Mouse (Mus musculus) left cerebral cortex, postnatal 25 days (tissue): ENCODE results near the gene Pdcd1. TPM values are rescaled to one million over a fixed set of nuclear protein-coding genes. Genes with fewer than 3 reads are reported as not detected.
"Not testable (repeated sequence)": the region's sequence is repeated elsewhere in the genome, so short reads cannot be mapped to it uniquely, and the experiment has no call there.

Source experiments
- DNase-seq, 2 experiments: peaks; one replicate each; pipeline ENCODE4 v3.0.0; 2022; ENCODE audit warnings: low spot score in 2 of 2, mixed read lengths in 1 of 2
- intact Hi-C: fragments of 180-260 bp; cut with DNase I; formaldehyde crosslinking; loops from one replicate; pipeline ENCODE4 v1.15.1; 2025
- total RNA-seq, 2 experiments: library from RNA; stranded (reverse); gene quantifications; 2 replicates each; pipeline ENCODE4 v1.2.3; 2021

Gene Pdcd1
- under 1 TPM in 1 of 2 experiments, not detected in 1; 0.18 TPM for total RNA-seq

DNA sequence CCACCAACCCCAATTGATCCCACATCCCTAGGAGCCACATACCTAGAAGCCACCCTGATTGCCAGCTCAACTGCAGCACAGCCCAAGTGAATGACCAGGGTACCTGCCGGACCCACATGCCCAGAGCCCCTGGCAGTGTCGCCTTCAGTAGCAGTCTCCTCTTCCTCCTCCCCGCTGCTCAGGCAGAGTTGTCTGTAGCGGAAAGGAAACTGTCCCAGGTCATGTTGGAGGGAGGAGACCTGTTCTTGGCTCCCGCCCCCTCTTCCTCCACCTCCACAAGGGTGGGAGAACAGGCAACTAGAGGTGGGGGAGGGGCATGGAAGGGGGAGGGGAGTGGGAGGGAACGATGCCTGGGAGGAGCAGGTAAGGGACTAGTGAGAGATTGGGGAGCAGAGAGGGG lies at the start of gene Pdcd1:
Gene Pdcd1 (minus strand): TSS at position 181 of the 400 bp plus-strand sequence.
- intact Hi-C loops: no loop called here
- DNase-seq: no peak

GRCm38 (mm10) chr1:94091788-94092187 lies 39.4 kb upstream of the Pdcd1 start:
- intact Hi-C loops: no loop called here
- no peak for DNase-seq

DNA sequence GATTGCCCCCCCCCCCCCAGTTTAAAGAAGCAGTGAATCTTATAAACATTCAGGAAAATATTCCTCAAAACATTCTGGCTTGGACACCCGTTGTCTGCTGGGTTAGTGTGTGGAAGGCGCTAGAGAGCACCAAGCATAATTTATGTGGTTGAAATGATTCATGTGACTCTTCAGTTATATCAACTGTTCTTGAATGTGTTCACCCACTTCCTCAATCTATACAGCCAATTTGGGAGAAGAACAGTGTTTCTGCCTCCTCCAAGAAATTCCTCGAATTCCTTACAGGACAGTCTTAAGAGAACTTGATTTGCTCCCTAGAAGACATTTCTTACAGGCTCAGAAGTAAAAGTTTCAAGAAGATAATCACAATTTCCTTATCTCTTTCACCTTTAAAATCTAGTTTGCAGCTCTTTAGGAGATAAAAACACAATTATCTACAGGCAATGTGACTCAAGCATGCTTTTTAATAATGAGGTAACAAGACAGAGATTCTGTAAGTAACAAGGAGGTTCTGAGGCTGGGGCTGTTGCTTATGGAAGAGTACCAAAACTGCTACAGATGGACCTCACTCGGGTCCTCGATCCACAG lies 34.1 kb upstream of the Pdcd1 start:
- no peak for DNase-seq
- intact Hi-C loops: no loop called here

- intact Hi-C loops: no loop called here
- DNase-seq: no peak
Observed at GRCm38 (mm10) chr1:94085324-94086105, 33.2 kb upstream of the Pdcd1 start.

DNA sequence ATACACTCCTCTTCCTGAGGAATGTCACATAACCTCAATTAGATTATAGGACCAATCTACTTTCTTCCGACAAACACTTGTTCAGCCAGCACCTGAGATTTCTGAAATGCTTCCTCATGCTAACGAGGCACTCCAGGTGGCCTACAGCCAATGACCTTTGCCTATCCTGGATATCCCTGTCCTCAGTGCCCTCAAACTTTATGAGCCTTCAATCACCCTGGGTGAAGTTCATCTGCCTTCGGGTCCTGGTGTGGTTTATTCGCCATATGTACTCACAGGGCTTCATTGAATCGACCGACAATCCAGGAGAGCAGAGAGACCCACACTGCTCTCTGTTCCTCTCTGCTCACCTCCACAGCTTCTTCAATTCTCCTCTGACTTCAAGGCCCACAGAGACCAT lies 29.4 kb upstream of the Pdcd1 start:
- no peak for DNase-seq
- intact Hi-C loops: no loop called here

DNA sequence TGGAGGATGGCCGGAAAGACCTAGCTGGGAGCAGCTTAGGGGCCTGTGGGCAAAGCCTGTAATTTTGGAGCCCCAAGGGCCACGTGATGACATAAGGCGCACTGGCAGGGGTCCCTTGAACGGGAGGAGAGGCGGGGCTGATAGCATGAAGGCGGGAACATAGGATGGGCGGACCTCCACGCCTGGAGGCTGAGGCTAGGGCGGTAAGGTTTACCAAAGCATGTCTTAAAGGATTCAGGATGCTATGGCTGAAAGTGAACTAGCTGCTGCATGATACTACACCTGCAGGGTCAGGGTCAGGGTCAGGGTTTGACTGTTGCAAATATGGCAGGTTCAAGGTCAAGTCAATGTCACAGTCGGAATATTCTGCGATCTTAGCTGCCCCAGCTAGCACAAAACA lies 28.8 kb upstream of the Pdcd1 start:
- intact Hi-C loops: no loop called here
- no peak for DNase-seq

- intact Hi-C loops: no loop called here
- DNase-seq: no peak
Observed at GRCm38 (mm10) chr1:94080718-94081117, 28.4 kb upstream of the Pdcd1 start.

GRCm38 (mm10) chr1:94078835-94079440 lies 26.6 kb upstream of the Pdcd1 start:
- DNase-seq: peak; percentile 89 to 95
- intact Hi-C loops: loop anchor here (1.0 to 10.0 kb wide), 4 partner anchors 44 to 244 kb away; no protein-coding TSS in a partner anchor

DNA sequence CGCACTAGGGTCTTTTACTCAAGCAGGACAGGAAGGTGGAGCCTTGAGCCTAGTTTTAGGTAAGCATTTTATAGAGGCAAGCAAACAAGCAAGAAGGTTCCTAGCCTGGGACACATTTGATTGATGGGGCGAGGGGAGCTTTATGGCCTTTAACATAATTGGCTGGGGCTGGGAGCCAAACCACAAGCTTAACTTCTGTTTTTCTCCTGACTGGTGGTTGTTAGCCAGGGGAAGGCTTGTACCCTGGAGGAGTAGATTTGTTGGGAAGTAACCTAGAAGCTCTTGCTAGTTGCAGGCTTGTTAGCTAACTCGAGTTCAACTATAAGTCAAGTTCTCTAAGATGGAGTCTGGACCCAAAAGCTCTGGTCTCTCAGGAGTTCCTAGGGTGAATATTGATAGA lies 26.0 kb upstream of the Pdcd1 start:
- no peak for DNase-seq
- intact Hi-C loops: loop anchor here (1.0 to 10.0 kb wide), 4 partner anchors 43 to 244 kb away; no protein-coding TSS in a partner anchor

DNA sequence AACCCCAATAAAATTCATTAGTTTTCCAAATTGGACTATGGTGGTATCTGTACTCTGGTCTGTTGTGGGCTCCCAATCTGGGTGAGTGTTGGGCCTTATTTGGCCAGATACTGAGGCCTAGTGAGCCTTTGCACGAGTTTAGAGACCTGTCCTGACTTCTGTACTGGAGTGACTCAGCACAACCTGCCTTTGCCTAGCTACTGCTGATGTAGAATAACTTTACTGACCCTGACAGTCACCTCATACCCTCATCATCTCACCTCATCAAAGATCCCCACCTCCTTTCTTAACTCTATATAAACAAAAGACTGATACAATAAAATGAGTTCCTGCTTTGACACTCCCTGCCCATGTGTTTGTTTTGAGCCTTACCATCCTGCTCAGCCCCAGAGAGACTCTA lies 24.3 kb upstream of the Pdcd1 start:
- no peak for DNase-seq
- intact Hi-C loops: loop anchor here (5.0 to 10.0 kb wide), 2 partner anchors 89 to 242 kb away; no protein-coding TSS in a partner anchor

DNA sequence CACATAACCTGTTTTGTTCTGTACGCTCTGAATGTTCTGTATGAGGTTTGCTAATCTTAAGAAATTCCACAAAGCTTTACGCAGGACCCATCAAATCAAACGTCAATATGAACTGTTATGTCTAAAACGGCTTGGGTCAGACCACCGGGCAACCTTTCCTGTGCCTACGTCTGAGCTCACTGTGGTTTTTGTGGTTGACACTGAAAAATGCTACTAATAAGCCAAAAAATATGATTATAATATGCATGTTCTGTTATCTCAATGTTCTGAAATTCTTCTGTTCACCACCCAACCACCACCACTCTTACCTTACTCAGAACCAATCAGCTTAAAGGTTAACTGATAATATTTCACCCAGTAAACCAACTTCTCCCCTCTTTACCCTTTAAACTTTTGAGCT lies 22.4 kb upstream of the Pdcd1 start:
- DNase-seq: no peak
- intact Hi-C loops: loop anchor here (5.0 to 10.0 kb wide), 2 partner anchors 87 to 240 kb away; no protein-coding TSS in a partner anchor

DNA sequence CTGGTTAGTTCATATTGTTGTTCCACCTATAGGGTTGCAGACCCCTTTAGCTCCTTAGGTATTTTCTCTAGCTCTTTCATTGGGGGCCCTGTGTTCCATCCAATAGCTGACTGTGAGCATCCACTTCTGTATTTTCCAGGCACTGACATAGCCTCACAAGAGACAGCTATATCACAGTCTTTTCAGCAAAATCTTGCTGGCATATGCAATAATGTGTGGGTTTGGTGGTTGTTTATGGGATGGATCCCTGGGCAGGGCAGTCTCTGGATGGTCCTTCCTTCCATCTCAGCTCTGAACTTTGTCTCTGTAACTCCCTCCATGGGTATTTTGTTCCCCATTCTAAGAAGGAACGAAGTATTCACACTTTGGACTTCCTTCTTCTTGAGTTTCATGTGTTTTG lies 5.9 kb upstream of the Pdcd1 start:
- DNase-seq, intact Hi-C loops: not testable (repeated sequence)

- DNase-seq: no peak
- intact Hi-C loops: no loop called here
Observed at GRCm38 (mm10) chr1:94057401-94057800, 5.0 kb upstream of the Pdcd1 start.

GRCm38 (mm10) chr1:94055966-94056365 lies 3.6 kb upstream of the Pdcd1 start:
- DNase-seq: peak in 1 of 2 experiments; percentile 18
- intact Hi-C loops: no loop called here

DNA sequence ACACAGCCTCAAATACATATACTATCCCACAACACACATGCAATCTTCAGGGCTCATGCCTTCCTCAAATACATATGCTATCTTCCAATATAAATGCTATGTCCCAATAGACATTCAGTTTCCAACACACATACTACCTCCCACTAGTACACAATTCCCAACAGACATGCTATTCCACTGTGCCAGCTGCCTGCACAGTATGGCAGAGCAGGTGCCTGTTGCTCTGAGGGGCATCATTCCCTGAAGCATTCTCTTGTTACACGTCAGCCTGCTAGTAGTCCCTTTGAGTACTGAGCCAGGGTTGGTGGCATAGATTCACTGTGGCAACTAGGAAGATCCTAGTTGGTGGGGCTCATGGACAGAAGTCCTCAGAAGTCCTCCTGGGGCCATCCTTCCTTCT lies 2.1 kb upstream of the Pdcd1 start:
- peak in 1 of 2 experiments; percentile 14 for DNase-seq
- intact Hi-C loops: no loop called here

DNA sequence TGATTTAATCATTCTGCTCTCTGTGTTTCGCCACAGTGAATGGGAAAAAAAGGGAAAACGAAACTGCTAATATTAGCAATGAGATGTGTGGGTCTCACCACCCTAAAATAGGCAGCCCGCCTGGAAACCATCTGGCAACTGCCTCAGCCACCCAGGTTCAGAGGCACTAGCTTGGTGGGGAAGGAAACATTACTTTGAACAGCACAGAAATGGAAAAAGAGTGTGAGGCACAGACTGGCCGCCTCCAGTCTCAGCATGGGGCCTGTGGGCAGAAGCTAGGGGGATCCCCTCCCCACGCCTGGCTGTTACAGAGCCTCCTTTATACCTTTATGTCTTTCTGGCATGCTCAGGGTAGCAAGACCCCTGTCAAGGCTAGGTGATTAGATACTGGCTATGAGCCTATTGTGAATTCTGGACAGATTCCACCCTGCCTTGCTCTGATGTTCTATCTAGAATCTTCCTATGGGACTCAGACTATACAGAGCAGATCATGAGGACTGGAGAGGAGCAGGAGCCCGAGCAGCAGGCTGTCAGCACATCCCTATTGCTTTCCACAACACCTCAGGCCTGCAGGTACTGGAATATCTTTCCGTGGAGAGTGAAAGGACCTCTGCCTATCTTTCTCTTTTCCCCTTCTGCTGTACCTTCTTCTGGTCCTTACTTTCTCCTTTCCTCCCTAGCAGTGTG lies 1.3 kb upstream of the Pdcd1 start:
- intact Hi-C loops: no loop called here
- peak; percentile 76 to 96 for DNase-seq

DNA sequence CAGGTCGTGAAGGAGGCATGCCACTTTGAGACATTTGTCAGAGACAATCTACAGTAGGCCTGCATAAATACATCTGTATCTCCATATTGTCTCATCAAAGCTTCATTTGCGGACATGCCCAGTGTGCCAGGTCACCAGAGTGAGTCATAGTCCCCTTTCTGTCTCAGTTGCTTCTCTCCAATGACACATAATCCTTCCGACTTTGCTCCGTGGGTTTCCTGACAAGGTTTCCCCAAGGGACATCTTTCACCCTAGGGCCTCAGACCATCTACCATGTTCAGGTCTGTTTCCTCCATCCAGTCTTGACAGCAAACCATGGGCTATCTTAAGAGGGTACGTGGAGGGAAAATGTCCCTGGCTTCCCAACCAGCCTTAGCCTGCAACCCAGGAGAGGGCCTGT lies 1.2 kb downstream of the Pdcd1 start:
- DNase-seq: no peak
- intact Hi-C loops: no loop called here

- no peak for DNase-seq
- intact Hi-C loops: no loop called here
Observed at GRCm38 (mm10) chr1:94046544-94046943, 5.8 kb downstream of the Pdcd1 start.

GRCm38 (mm10) chr1:94045559-94045958 lies 6.8 kb downstream of the Pdcd1 start:
- DNase-seq: no peak
- intact Hi-C loops: no loop called here

DNA sequence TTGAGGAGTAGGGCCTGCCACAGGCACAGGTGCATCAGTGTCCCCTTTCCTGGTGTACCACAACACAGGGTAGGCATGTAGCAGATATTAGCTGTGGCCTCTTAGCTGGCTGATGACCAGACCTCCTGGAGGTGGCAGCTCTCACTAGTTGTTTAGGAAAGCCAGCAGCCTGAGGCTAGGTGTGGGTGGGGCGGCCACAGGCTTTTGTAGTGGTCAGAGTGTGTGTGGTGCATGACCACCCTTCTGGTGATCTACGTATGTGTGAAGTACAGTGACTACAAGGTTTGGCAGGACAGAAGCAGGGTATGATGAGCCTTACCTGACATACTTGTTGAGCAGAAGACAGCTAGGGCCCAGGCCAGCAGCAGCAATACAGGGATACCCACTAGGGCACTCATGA lies 12.0 kb downstream of the Pdcd1 start:
- DNase-seq: no peak
- intact Hi-C loops: no loop called here
